Mouse (Mus musculus): ENCODE results near the gene Fam227b. TPM values are rescaled to one million over a fixed set of nuclear protein-coding genes. Genes with fewer than 3 reads are reported as not detected.

Fam227b gene
- polyA plus RNA-seq, 1 experiment, result not detected

- Histone ChIP-seq H3K4me3 (ENCODE audit: insufficient read depth, low read length) (no peak overlapping the region), H3K27ac (ENCODE audit: insufficient read depth, low read depth, low read length) (no peak overlapping the region), H3K4me1 (ENCODE audit: control insufficient read depth, insufficient read depth, low read length) (no peaks in the 10 kb centered on the region)
- TF ChIP-seq POLR2A (IDR thresholded peaks at IDR 0.05; ENCODE audit: borderline replicate concordance, low read depth, low read length), result no peak
- no peak for TF ChIP-seq CTCF (IDR thresholded peaks at IDR 0.05; ENCODE audit: low read depth, low read length)
These were observed 113.4 kb downstream of the Fam227b start for GRCm38 (mm10) chr2:126038221-126039000.

- TF ChIP-seq CTCF (IDR thresholded peaks at IDR 0.05; ENCODE audit: low read depth, low read length), result no peak
- no peak for TF ChIP-seq POLR2A (IDR thresholded peaks at IDR 0.05; ENCODE audit: borderline replicate concordance, low read depth, low read length)
- H3K4me1 ChIP-seq (ENCODE audit: control insufficient read depth, insufficient read depth, low read length), result no peaks in the 10 kb centered on the region
- H3K27ac ChIP-seq (ENCODE audit: insufficient read depth, low read depth, low read length), result no peak overlapping the region
- H3K4me3 ChIP-seq (ENCODE audit: insufficient read depth, low read length), result no peak overlapping the region
These were observed 115.7 kb downstream of the Fam227b start for GRCm38 (mm10) chr2:126036121-126036520.

GRCm38 (mm10) chr2:126035013-126035770 lies 116.6 kb downstream of the Fam227b start:
- H3K4me3 ChIP-seq (ENCODE audit: insufficient read depth, low read length), result no peak overlapping the region
- no peaks in the 10 kb centered on the region for H3K4me1 ChIP-seq (ENCODE audit: control insufficient read depth, insufficient read depth, low read length)
- no peak overlapping the region for H3K27ac ChIP-seq (ENCODE audit: insufficient read depth, low read depth, low read length)
- TF ChIP-seq POLR2A (IDR thresholded peaks at IDR 0.05; ENCODE audit: borderline replicate concordance, low read depth, low read length), result no peak
- no peak for TF ChIP-seq CTCF (IDR thresholded peaks at IDR 0.05; ENCODE audit: low read depth, low read length)

- no peak within 1 kb of the TSS for H3K4me3 ChIP-seq (ENCODE audit: insufficient read depth, low read length)
- TF ChIP-seq CTCF (IDR thresholded peaks at IDR 0.05; ENCODE audit: low read depth, low read length) (no peak), POLR2A (IDR thresholded peaks at IDR 0.05; ENCODE audit: borderline replicate concordance, low read depth, low read length) (no peak)
- H3K27ac ChIP-seq (ENCODE audit: insufficient read depth, low read depth, low read length), result no peak within 1 kb of the TSS
These were observed 117.3 kb downstream of the Fam227b start, which contains the start of gene Fgf7 for GRCm38 (mm10) chr2:126034379-126035005. Gene Fgf7 (plus strand): TSS chr2:126034658.

GRCm38 (mm10) chr2:126033114-126033972 lies 118.5 kb downstream of the Fam227b start:
- Histone ChIP-seq H3K4me3 (ENCODE audit: insufficient read depth, low read length) (no peak overlapping the region), H3K4me1 (ENCODE audit: control insufficient read depth, insufficient read depth, low read length) (no peaks in the 10 kb centered on the region), H3K27ac (ENCODE audit: insufficient read depth, low read depth, low read length) (no peak overlapping the region)
- no peak for TF ChIP-seq CTCF (IDR thresholded peaks at IDR 0.05; ENCODE audit: low read depth, low read length)
- no peak for TF ChIP-seq POLR2A (IDR thresholded peaks at IDR 0.05; ENCODE audit: borderline replicate concordance, low read depth, low read length)

More at GRCm38 (mm10) chr2:126034379-126035005, 117.3 kb downstream of the Fam227b start, which contains the start of gene Fgf7:
- H3K4me1 ChIP-seq (ENCODE audit: control insufficient read depth, insufficient read depth, low read length), result no peaks in the 10 kb centered on the region

- no peak overlapping the region for H3K4me3 ChIP-seq (ENCODE audit: insufficient read depth, low read length)
- H3K27ac ChIP-seq (ENCODE audit: insufficient read depth, low read depth, low read length), result no peak overlapping the region
- no peaks in the 10 kb centered on the region for H3K4me1 ChIP-seq (ENCODE audit: control insufficient read depth, insufficient read depth, low read length)
- TF ChIP-seq CTCF (IDR thresholded peaks at IDR 0.05; ENCODE audit: low read depth, low read length) (no peak), POLR2A (IDR thresholded peaks at IDR 0.05; ENCODE audit: borderline replicate concordance, low read depth, low read length) (no peak)
These were observed 120.5 kb downstream of the Fam227b start for GRCm38 (mm10) chr2:126031186-126031900.

- TF ChIP-seq POLR2A (IDR thresholded peaks at IDR 0.05; ENCODE audit: borderline replicate concordance, low read depth, low read length) (no peak), CTCF (IDR thresholded peaks at IDR 0.05; ENCODE audit: low read depth, low read length) (no peak)
- H3K4me3 ChIP-seq (ENCODE audit: insufficient read depth, low read length), result no peak overlapping the region
- H3K27ac ChIP-seq (ENCODE audit: insufficient read depth, low read depth, low read length), result no peak overlapping the region
- H3K4me1 ChIP-seq (ENCODE audit: control insufficient read depth, insufficient read depth, low read length), result no peaks in the 10 kb centered on the region
These were observed 135.9 kb downstream of the Fam227b start for GRCm38 (mm10) chr2:126015763-126016473.

GRCm38 (mm10) chr2:126014989-126015710 lies 136.7 kb downstream of the Fam227b start:
- H3K4me3 ChIP-seq (ENCODE audit: insufficient read depth, low read length), result no peak overlapping the region
- TF ChIP-seq CTCF (IDR thresholded peaks at IDR 0.05; ENCODE audit: low read depth, low read length) (no peak), POLR2A (IDR thresholded peaks at IDR 0.05; ENCODE audit: borderline replicate concordance, low read depth, low read length) (no peak)
- no peak overlapping the region for H3K27ac ChIP-seq (ENCODE audit: insufficient read depth, low read depth, low read length)
- H3K4me1 ChIP-seq (ENCODE audit: control insufficient read depth, insufficient read depth, low read length), result no peaks in the 10 kb centered on the region

All from bone marrow macrophage, adult 2 months (primary cell).